Mouse (Mus musculus) liver, embryonic 16.5 days (tissue): Measurements from ENCODE around the gene Eml1. TPM values are rescaled to one million over a fixed set of nuclear protein-coding genes. Genes with fewer than 3 reads are reported as not detected.

Experiments used
- ATAC-seq: fragments of 200-750 bp; cut with Nextera tagmentation; 2 replicates; pipeline ENCODE4 v1.8.0; 2017; ENCODE audit warnings: low read depth, mild to moderate bottlenecking, moderate number of reproducible peaks, moderate library complexity
- H3K27ac ChIP-seq: fragments of 300-500 bp; sonication (generic); 2 replicates; pipeline ENCODE4 v1.5.1; 2014; ENCODE audit warnings: mild to moderate bottlenecking, low read length
- H3K27me3 ChIP-seq: fragments of 300-500 bp; sonication (generic); 2 replicates; pipeline ENCODE4 v1.6.1; 2014; ENCODE audit warnings: low read depth, low read length, mixed read lengths; ENCODE audit not compliant: control insufficient read depth, insufficient read depth
- H3K36me3 ChIP-seq: fragments of 300-500 bp; sonication (generic); 2 replicates; pipeline ENCODE4 v1.6.1; 2014; ENCODE audit warnings: mild to moderate bottlenecking; ENCODE audit not compliant: control insufficient read depth, insufficient read depth
- H3K4me1 ChIP-seq: fragments of 300-500 bp; sonication (generic); 2 replicates; pipeline ENCODE4 v1.6.1; 2014; ENCODE audit warnings: low read depth, low read length, mixed read lengths; ENCODE audit not compliant: control insufficient read depth
- H3K4me2 ChIP-seq: fragments of 300-500 bp; sonication (generic); 2 replicates; pipeline ENCODE4 v1.6.1; 2014; ENCODE audit warnings: low read depth, low read length, mixed read lengths
- H3K4me3 ChIP-seq: fragments of 300-500 bp; sonication (generic); 2 replicates; pipeline ENCODE4 v1.5.1; 2014; ENCODE audit warnings: low read depth, mild to moderate bottlenecking, low read length
- H3K9ac ChIP-seq: fragments of 300-500 bp; sonication (generic); 2 replicates; pipeline ENCODE4 v1.6.1; 2014; ENCODE audit warnings: low read depth, low read length
- H3K9me3 ChIP-seq: fragments of 300-500 bp; sonication (generic); replicated peaks from 2 replicates; pipeline ENCODE4 v1.6.1; 2016; ENCODE audit warnings: low read length; ENCODE audit not compliant: control insufficient read depth
- WGBS: fragments of 180-500 bp; shearing (Covaris S2); extraction: QIAGEN DNeasy Blood & Tissue Kit; methylation state at CpG from one replicate; pipeline ENCODE4 v1.1.7; 2014; ENCODE audit not compliant: insufficient replicate concordance; 5-methylcytosine and 5-hydroxymethylcytosine counted together
- polyA plus RNA-seq: library from polyadenylated mRNA; unstranded; fragments of >200 nt; fragmentation: Nextera tagmentation; extraction: Ambion mirVana; gene quantifications from 2 replicates; pipeline ENCODE4 v1.2.1, GENCODE M21; 2015

The Eml1 gene
- 6.4 TPM in 2 replicates for polyA plus RNA-seq

GRCm38 (mm10) chr12:108370596-108371428 is at the start of gene Eml1:
Eml1 (plus strand) TSS chr12:108370957.
- no peak within 1 kb of the TSS for H3K27ac ChIP-seq
- no peak within 1 kb of the TSS for H3K4me3 ChIP-seq

GRCm38 (mm10) chr12:108326401-108326800 is 44.4 kb upstream of the Eml1 start:
- Histone ChIP-seq H3K36me3 (no peaks in the 10 kb centered on the region), H3K27ac (no peak overlapping the region), H3K4me3 (no peak overlapping the region), H3K9me3 (no peaks in the 10 kb centered on the region), H3K27me3 (peaks cover 41% of the 10 kb centered on the region), H3K4me2 (no peak overlapping the region), H3K4me1 (no peaks in the 10 kb centered on the region), H3K9ac (no peak overlapping the region)
- 40% methylated on average over 5 of the region's 5 CpGs for WGBS
- no peak for ATAC-seq

More at GRCm38 (mm10) chr12:108370596-108371428, at the start of gene Eml1:
- H3K4me2 ChIP-seq = no peak within 1 kb of the TSS
- peak; percentile 32; the same call in 1 of the 2 replicates for ATAC-seq
- H3K36me3 ChIP-seq = no peaks in the 10 kb centered on the region
- H3K4me1 ChIP-seq = no peaks in the 10 kb centered on the region
- WGBS = 42% methylated on average over 19 of the region's 19 CpGs
- no peaks in the 10 kb centered on the region for H3K27me3 ChIP-seq
- H3K9me3 ChIP-seq = no peaks in the 10 kb centered on the region
- no peak within 1 kb of the TSS for H3K9ac ChIP-seq

- peaks cover 41% of the 10 kb centered on the region for H3K27me3 ChIP-seq
- ATAC-seq = no peak
- 3% methylated on average over 63 of the region's 66 CpGs for WGBS
- no peaks in the 10 kb centered on the region for H3K36me3 ChIP-seq
- peak overlapping the region; percentile 24; the same call in 1 of the 2 replicates for H3K4me2 ChIP-seq
- H3K4me3 ChIP-seq = peak overlapping the region; percentile 13; the same call in 1 of the 2 replicates
- H3K4me1 ChIP-seq = no peaks in the 10 kb centered on the region
- no peak overlapping the region for H3K9ac ChIP-seq
- no peak overlapping the region for H3K27ac ChIP-seq
- H3K9me3 ChIP-seq = no peaks in the 10 kb centered on the region
These were observed 42.8 kb upstream of the Eml1 start for GRCm38 (mm10) chr12:108327889-108328491.

GRCm38 (mm10) chr12:108333056-108333455 is 37.7 kb upstream of the Eml1 start:
- no peaks in the 10 kb centered on the region for H3K36me3 ChIP-seq
- ATAC-seq = peak; percentile 19; the same call in 1 of the 2 replicates
- peak overlapping the region; percentile 12; the same call in 1 of the 2 replicates for H3K9ac ChIP-seq
- peaks cover 13% of the 10 kb centered on the region for H3K4me1 ChIP-seq
- peaks cover 55% of the 10 kb centered on the region for H3K27me3 ChIP-seq
- H3K4me2 ChIP-seq = peak overlapping the region; percentile 78
- WGBS = under 1% methylated on average over 16 of the region's 16 CpGs
- peak overlapping the region; percentile 56 for H3K4me3 ChIP-seq
- H3K9me3 ChIP-seq = no peaks in the 10 kb centered on the region
- H3K27ac ChIP-seq = no peak overlapping the region

- peak overlapping the region; percentile 37; the same call in 1 of the 2 replicates for H3K27ac ChIP-seq
- 1% methylated on average over 22 of the region's 22 CpGs for WGBS
- peak overlapping the region; percentile 12; the same call in 1 of the 2 replicates for H3K9ac ChIP-seq
These were observed 37.3 kb upstream of the Eml1 start for GRCm38 (mm10) chr12:108333481-108333882.

GRCm38 (mm10) chr12:108333895-108334445 is 36.8 kb upstream of the Eml1 start, which contains the start of gene Cyp46a1:
Cyp46a1 (plus strand) TSS chr12:108334381.
- peak; percentile 87 for ATAC-seq
- Histone ChIP-seq H3K9me3 (no peaks in the 10 kb centered on the region), H3K4me1 (peaks cover 13% of the 10 kb centered on the region), H3K9ac (peak within 1 kb of the TSS; percentile 12; the same call in 1 of the 2 replicates), H3K4me2 (peak within 1 kb of the TSS; percentile 78), H3K27ac (peak within 1 kb of the TSS; percentile 37; the same call in 1 of the 2 replicates), H3K4me3 (peak within 1 kb of the TSS; percentile 56), H3K27me3 (peaks cover 46% of the 10 kb centered on the region), H3K36me3 (no peaks in the 10 kb centered on the region)
- 0% methylated on average over 43 of the region's 56 CpGs for WGBS

More at GRCm38 (mm10) chr12:108333481-108333882, 37.3 kb upstream of the Eml1 start:
- H3K4me1 ChIP-seq = peaks cover 13% of the 10 kb centered on the region
- peaks cover 51% of the 10 kb centered on the region for H3K27me3 ChIP-seq
- peak overlapping the region; percentile 78 for H3K4me2 ChIP-seq
- no peaks in the 10 kb centered on the region for H3K36me3 ChIP-seq
- no peaks in the 10 kb centered on the region for H3K9me3 ChIP-seq
- peak; percentile 30; the same call in 1 of the 2 replicates for ATAC-seq
- H3K4me3 ChIP-seq = peak overlapping the region; percentile 56

- peaks cover 43% of the 10 kb centered on the region for H3K27me3 ChIP-seq
- H3K4me3 ChIP-seq = peak overlapping the region; percentile 56
- ATAC-seq = no peak
- WGBS = 1% methylated on average over 32 of the region's 32 CpGs
- no peak overlapping the region for H3K9ac ChIP-seq
- no peak overlapping the region for H3K27ac ChIP-seq
- H3K4me2 ChIP-seq = peak overlapping the region; percentile 78
- H3K4me1 ChIP-seq = peaks cover 13% of the 10 kb centered on the region
- no peaks in the 10 kb centered on the region for H3K36me3 ChIP-seq
- H3K9me3 ChIP-seq = no peaks in the 10 kb centered on the region
These were observed 36.2 kb upstream of the Eml1 start for GRCm38 (mm10) chr12:108334529-108334928.

GRCm38 (mm10) chr12:108338572-108339190 is 32.1 kb upstream of the Eml1 start:
- Histone ChIP-seq H3K4me1 (peaks cover 7% of the 10 kb centered on the region), H3K27ac (no peak overlapping the region), H3K4me2 (no peak overlapping the region), H3K36me3 (no peaks in the 10 kb centered on the region), H3K9me3 (no peaks in the 10 kb centered on the region), H3K9ac (no peak overlapping the region), H3K27me3 (peaks cover 25% of the 10 kb centered on the region), H3K4me3 (no peak overlapping the region)
- no peak for ATAC-seq
- WGBS = 18% methylated on average over 14 of the region's 14 CpGs
